Mouse (Mus musculus): ENCODE results near the gene Tnfsf14.

GRCm38 (mm10) chr17:57143704-57144103 lies 50.3 kb downstream of the Tnfsf14 start:
- TF ChIP-seq POLR2A (IDR thresholded peaks at IDR 0.05; ENCODE audit: borderline replicate concordance, insufficient read depth, low read length) (no peak), CTCF (IDR thresholded peaks at IDR 0.05; ENCODE audit: borderline replicate concordance, insufficient read depth, low read depth, low read length) (no peak)

Data from cerebellum, adult 2 months (tissue).